Comparison of ENCODE assay signal across 8 mouse cellular contexts in the genomic region with DNA sequence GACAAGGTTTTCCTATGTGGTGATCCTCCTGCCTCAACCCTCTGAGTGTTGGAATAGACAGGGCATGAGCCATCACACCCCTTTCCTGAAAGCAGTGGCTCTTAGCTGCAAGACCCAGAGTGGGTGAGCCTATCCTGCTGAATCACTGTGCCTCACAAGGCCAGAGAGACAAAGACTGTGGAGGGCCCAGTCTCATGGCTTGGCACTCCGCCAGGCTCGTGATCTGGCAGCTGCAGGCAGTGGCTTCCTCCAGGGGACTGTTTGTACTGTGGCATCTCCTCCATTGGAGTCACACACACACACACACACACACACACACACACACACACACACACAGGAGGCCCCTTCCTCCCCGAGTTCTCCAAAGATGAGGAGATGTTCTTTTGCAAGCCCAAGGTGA. TPM values are rescaled to one million over a fixed set of nuclear protein-coding genes. Genes with fewer than 3 reads are reported as not detected.
A peak's percentile ranks its signal among the peaks of the same experiment; 100 is the strongest.
DNase-seq lines count a peak whose midpoint lies in the region; ATAC-seq and TF ChIP-seq lines count a peak whose summit lies in the region.

No protein-coding gene starts in this region.

- 27% methylated on average over 3 of the region's 3 CpGs for WGBS in embryonic facial prominence, embryonic 15.5 days
- 23% methylated on average over 3 of the region's 3 CpGs for WGBS in heart, embryonic 13.5 days
- WGBS in kidney, postnatal 0 days: 44% methylated on average over 3 of the region's 3 CpGs
- WGBS in neural tube, embryonic 15.5 days: 6% methylated on average over 3 of the region's 3 CpGs

- no peak overlapping the region for H3K4me2 ChIP-seq in embryonic facial prominence, embryonic 15.5 days (replicated peaks)
- no peak overlapping the region for H3K4me2 ChIP-seq in heart, embryonic 13.5 days
- H3K4me2 ChIP-seq in kidney, postnatal 0 days (ENCODE audit: low read length): no peak overlapping the region
- no peak overlapping the region for H3K4me2 ChIP-seq in neural tube, embryonic 15.5 days

- no peak overlapping the region for H3K27ac ChIP-seq in embryonic facial prominence, embryonic 15.5 days (replicated peaks)
- peak overlapping the region; percentile 75 for H3K27ac ChIP-seq in heart, embryonic 13.5 days (replicated peaks)
- H3K27ac ChIP-seq in kidney, postnatal 0 days: no peak overlapping the region
- peak overlapping the region; percentile 71 for H3K27ac ChIP-seq in neural tube, embryonic 15.5 days (replicated peaks)

- no peaks in the 10 kb centered on the region for H3K9me3 ChIP-seq in embryonic facial prominence, embryonic 15.5 days (replicated peaks)
- H3K9me3 ChIP-seq in heart, embryonic 13.5 days: no peaks in the 10 kb centered on the region
- no peaks in the 10 kb centered on the region for H3K9me3 ChIP-seq in kidney, postnatal 0 days (replicated peaks; ENCODE audit: low read length)
- H3K9me3 ChIP-seq in neural tube, embryonic 15.5 days (replicated peaks): no peaks in the 10 kb centered on the region

- no peak overlapping the region for H3K9ac ChIP-seq in embryonic facial prominence, embryonic 15.5 days
- peak overlapping the region; percentile 52; the same call in 1 of the 2 replicates for H3K9ac ChIP-seq in heart, embryonic 13.5 days
- H3K9ac ChIP-seq in kidney, postnatal 0 days (ENCODE audit: low read depth, low read length): no peak overlapping the region
- no peak overlapping the region for H3K9ac ChIP-seq in neural tube, embryonic 15.5 days (replicated peaks)

- no peak overlapping the region for H3K4me3 ChIP-seq in embryonic facial prominence, embryonic 15.5 days (replicated peaks)
- no peak overlapping the region for H3K4me3 ChIP-seq in heart, embryonic 13.5 days
- H3K4me3 ChIP-seq in kidney, postnatal 0 days (replicated peaks; ENCODE audit: low read depth, low read length): no peak overlapping the region
- H3K4me3 ChIP-seq in neural tube, embryonic 15.5 days (replicated peaks): no peak overlapping the region

- peak; percentile 90 for DNase-seq in layer of hippocampus, adult 11-12 months (ENCODE audit: low spot score)
- no peak for DNase-seq in layer of hippocampus, adult 9-10 months (ENCODE audit: low spot score)
- DNase-seq in kidney, postnatal 0 days (ENCODE audit: low spot score): peak; percentile 67
- peak; percentile 91 to 93 for DNase-seq in lung, adult 18-20 months
- peak; percentile 86 for DNase-seq in testis, postnatal 14 days (ENCODE audit: low spot score)

- no peaks in the 10 kb centered on the region for H3K36me3 ChIP-seq in embryonic facial prominence, embryonic 15.5 days
- H3K36me3 ChIP-seq in heart, embryonic 13.5 days: no peaks in the 10 kb centered on the region
- no peaks in the 10 kb centered on the region for H3K36me3 ChIP-seq in kidney, postnatal 0 days (ENCODE audit: insufficient read depth, low read length)
- H3K36me3 ChIP-seq in neural tube, embryonic 15.5 days: no peaks in the 10 kb centered on the region

- no peaks in the 10 kb centered on the region for H3K27me3 ChIP-seq in embryonic facial prominence, embryonic 15.5 days
- no peaks in the 10 kb centered on the region for H3K27me3 ChIP-seq in heart, embryonic 13.5 days (replicated peaks)
- no peaks in the 10 kb centered on the region for H3K27me3 ChIP-seq in kidney, postnatal 0 days (ENCODE audit: insufficient read depth, low read length)
- no peaks in the 10 kb centered on the region for H3K27me3 ChIP-seq in neural tube, embryonic 15.5 days (replicated peaks)

- TF ChIP-seq CTCF in kidney, postnatal 0 days (IDR thresholded peaks at IDR 0.05; ENCODE audit: low read depth): no peak

- peaks cover 3% of the 10 kb centered on the region; the same call in 1 of the 2 replicates for H3K4me1 ChIP-seq in embryonic facial prominence, embryonic 15.5 days
- H3K4me1 ChIP-seq in heart, embryonic 13.5 days: peaks cover 26% of the 10 kb centered on the region
- H3K4me1 ChIP-seq in kidney, postnatal 0 days (replicated peaks; ENCODE audit: insufficient read depth, low read length): no peaks in the 10 kb centered on the region
- H3K4me1 ChIP-seq in neural tube, embryonic 15.5 days: peaks cover 3% of the 10 kb centered on the region

- ATAC-seq in embryonic facial prominence, embryonic 15.5 days (ENCODE audit: insufficient number of reproducible peaks, low FRiP score, low TSS enrichment, low read depth): peak; percentile 79
- ATAC-seq in heart, embryonic 13.5 days (ENCODE audit: extremely low read depth, insufficient number of reproducible peaks, low FRiP score, low TSS enrichment): 0 out of 2 replicates have a peak, but pooled peaks have one; percentile 39
- peak; percentile 65 for ATAC-seq in kidney, postnatal 0 days (replicated peaks; ENCODE audit: low FRiP score, low read depth)
- peak; percentile 85 for ATAC-seq in neural tube, embryonic 15.5 days (ENCODE audit: low FRiP score)

RNA-seq across cellular contexts. Expression of gene Psap, which starts 15.0 kb away (rescaled TPM):
- 165 and 167 TPM in 2 replicates for polyA plus RNA-seq in embryonic facial prominence, embryonic 15.5 days (2015; fragmentation: Nextera tagmentation; extraction: Ambion mirVana)
- polyA plus RNA-seq in heart, embryonic 13.5 days (2015; fragmentation: Nextera tagmentation; extraction: Ambion mirVana): 95.7 and 102 TPM in 2 replicates
- polyA plus RNA-seq in kidney, postnatal 0 days (2015; fragmentation: Nextera tagmentation; extraction: Ambion mirVana): 142 and 160 TPM in 2 replicates
- 217 and 220 TPM in 2 replicates for polyA plus RNA-seq in neural tube, embryonic 15.5 days (2015; fragmentation: Nextera tagmentation; extraction: Ambion mirVana)

RNA-seq across cellular contexts. Expression of gene Chst3, which starts 43.3 kb away (rescaled TPM):
- 2.8 TPM in 2 replicates for polyA plus RNA-seq in embryonic facial prominence, embryonic 15.5 days (2015; fragmentation: Nextera tagmentation; extraction: Ambion mirVana)
- 0.43 and 0.60 TPM in 2 replicates for polyA plus RNA-seq in heart, embryonic 13.5 days (2015; fragmentation: Nextera tagmentation; extraction: Ambion mirVana)
- 0.87 and 0.96 TPM in 2 replicates for polyA plus RNA-seq in kidney, postnatal 0 days (2015; fragmentation: Nextera tagmentation; extraction: Ambion mirVana)
- 1.9 and 2.0 TPM in 2 replicates for polyA plus RNA-seq in neural tube, embryonic 15.5 days (2015; fragmentation: Nextera tagmentation; extraction: Ambion mirVana)

Comparison
In these comparisons a context has a peak if more than half of its experiments do, and no peak if none do; other contexts are left out.
1. H3K27ac ChIP-seq: peak in heart, embryonic 13.5 days (single experiment) and neural tube, embryonic 15.5 days (single experiment); none in embryonic facial prominence, embryonic 15.5 days (single experiment) and kidney, postnatal 0 days (single experiment).
2. Peak in every context shown above with its lines, with median percentiles within 50 percentile points of each other: ATAC-seq.